Mouse (Mus musculus): Measurements from ENCODE around the gene Mical3. TPM values are rescaled to one million over a fixed set of nuclear protein-coding genes. Genes with fewer than 3 reads are reported as not detected.

The Mical3 gene
- polyA plus RNA-seq, 1 experiment from 2014 or later: 28.1 TPM

- no peak for ATAC-seq (ENCODE audit: low read depth)
- Histone ChIP-seq H3K36me3 (no peaks in the 10 kb centered on the region), H3K4me1 (replicated peaks) (peaks cover 15% of the 10 kb centered on the region; the same call in 1 of the 2 replicates), H3K4me2 (no peak overlapping the region), H3K27ac (replicated peaks) (no peak overlapping the region), H3K27me3 (no peaks in the 10 kb centered on the region), H3K9me3 (no peaks in the 10 kb centered on the region), H3K9ac (no peak overlapping the region), H3K4me3 (no peak overlapping the region)
- WGBS: 84% methylated on average over 7 of the region's 7 CpGs
These were observed 57.5 kb downstream of the Mical3 start for GRCm38 (mm10) chr6:121073312-121073711.

DNA sequence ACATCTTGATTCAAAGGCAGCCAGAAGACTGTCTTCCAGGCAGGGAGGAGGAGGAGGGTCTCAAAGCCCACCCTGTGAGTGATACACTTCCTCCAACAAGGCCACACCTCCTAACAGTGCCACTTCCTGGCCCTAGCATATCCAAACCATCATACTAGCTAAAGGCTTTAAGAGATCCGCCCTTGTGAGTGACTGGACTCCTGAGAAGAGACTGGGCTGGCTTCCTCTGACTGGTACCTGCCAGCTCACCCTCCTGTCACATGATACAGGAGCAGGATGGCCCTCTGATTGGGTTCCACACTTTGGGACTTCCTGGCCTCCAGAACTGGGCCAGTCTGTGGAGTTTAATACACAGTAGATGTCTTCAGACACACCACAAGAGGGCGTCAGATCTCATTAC is 58.2 kb downstream of the Mical3 start:
- 71% methylated on average over 2 of the region's 2 CpGs for WGBS
- Histone ChIP-seq H3K4me2 (no peak overlapping the region), H3K36me3 (no peaks in the 10 kb centered on the region), H3K9ac (no peak overlapping the region), H3K27me3 (no peaks in the 10 kb centered on the region), H3K27ac (replicated peaks) (no peak overlapping the region), H3K9me3 (no peaks in the 10 kb centered on the region), H3K4me3 (no peak overlapping the region), H3K4me1 (replicated peaks) (peaks cover 21% of the 10 kb centered on the region)
- no peak for ATAC-seq (ENCODE audit: low read depth)

GRCm38 (mm10) chr6:121070584-121071230 is 60.1 kb downstream of the Mical3 start:
- 85% methylated on average over 9 of the region's 9 CpGs for WGBS
- Histone ChIP-seq H3K27me3 (no peaks in the 10 kb centered on the region), H3K4me2 (no peak overlapping the region)

GRCm38 (mm10) chr6:121069156-121069555 is 61.6 kb downstream of the Mical3 start:
- no peak overlapping the region for H3K9ac ChIP-seq
- H3K27ac ChIP-seq (replicated peaks): no peak overlapping the region
- H3K9me3 ChIP-seq: no peaks in the 10 kb centered on the region
- no peaks in the 10 kb centered on the region for H3K27me3 ChIP-seq
- H3K36me3 ChIP-seq: no peaks in the 10 kb centered on the region
- peaks cover 56% of the 10 kb centered on the region for H3K4me1 ChIP-seq (replicated peaks)
- H3K4me3 ChIP-seq: no peak overlapping the region
- ATAC-seq (ENCODE audit: low read depth): no peak
- WGBS: 80% methylated on average over 8 of the region's 8 CpGs
- H3K4me2 ChIP-seq: no peak overlapping the region

More at GRCm38 (mm10) chr6:121070584-121071230, 60.1 kb downstream of the Mical3 start:
- no peaks in the 10 kb centered on the region for H3K36me3 ChIP-seq
- H3K27ac ChIP-seq (replicated peaks): no peak overlapping the region
- H3K4me1 ChIP-seq (replicated peaks): peaks cover 40% of the 10 kb centered on the region
- H3K4me3 ChIP-seq: no peak overlapping the region
- no peaks in the 10 kb centered on the region for H3K9me3 ChIP-seq
- H3K9ac ChIP-seq: no peak overlapping the region
- ATAC-seq (ENCODE audit: low read depth): no peak

DNA sequence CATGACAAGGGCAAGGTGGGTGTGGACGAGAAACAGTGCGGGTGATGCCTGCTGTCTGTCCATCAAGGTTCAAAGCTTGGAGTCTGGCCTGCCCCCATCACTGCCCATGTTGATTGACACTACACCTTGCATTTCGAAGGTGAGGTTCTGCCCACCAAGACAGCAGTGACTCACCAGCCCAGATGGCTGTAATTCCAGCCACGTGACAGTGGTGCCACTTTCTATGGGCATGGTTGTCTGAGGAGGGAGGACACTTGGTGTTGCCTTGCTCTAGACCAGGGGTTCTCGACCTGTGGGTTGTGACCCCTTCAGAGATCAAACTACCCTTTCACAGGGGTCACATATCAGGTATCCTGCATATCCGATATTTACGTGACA is 62.7 kb downstream of the Mical3 start:
- Histone ChIP-seq H3K27ac (replicated peaks) (no peak overlapping the region), H3K9ac (no peak overlapping the region), H3K4me1 (replicated peaks) (peaks cover 63% of the 10 kb centered on the region), H3K4me2 (no peak overlapping the region), H3K36me3 (no peaks in the 10 kb centered on the region), H3K9me3 (no peaks in the 10 kb centered on the region), H3K27me3 (no peaks in the 10 kb centered on the region), H3K4me3 (no peak overlapping the region)
- 89% methylated on average over 7 of the region's 7 CpGs for WGBS
- no peak for ATAC-seq (ENCODE audit: low read depth)

DNA sequence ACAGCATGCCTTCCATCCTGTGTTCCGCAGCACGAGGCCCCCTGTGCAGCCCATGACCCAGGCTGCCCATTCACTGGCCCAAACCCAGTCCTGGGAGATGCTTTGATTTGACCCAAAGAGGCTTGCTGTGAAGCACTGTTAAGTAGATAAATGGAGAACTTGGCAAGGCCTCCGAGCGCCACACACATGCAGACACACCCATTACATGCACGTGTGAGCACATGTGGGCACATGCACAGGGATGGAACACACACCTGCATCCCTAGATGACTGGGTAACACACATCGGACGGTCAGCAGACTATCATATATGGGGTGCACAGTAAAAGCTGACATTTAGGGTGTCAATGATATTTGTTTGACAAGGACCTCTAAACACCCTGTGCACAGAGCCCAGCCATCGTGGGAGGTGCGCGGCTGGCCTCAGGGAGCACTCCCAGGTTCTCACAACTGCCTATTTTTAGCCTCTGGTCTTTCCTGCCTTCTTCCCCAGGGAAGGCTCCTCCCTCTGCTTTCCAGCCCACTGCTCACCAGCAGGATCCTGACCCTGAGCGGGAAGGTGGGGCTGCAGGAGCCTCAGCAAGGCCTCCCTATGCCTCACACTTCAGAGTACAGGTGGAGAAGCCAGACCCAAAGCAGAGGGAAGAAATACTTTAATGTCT is 63.2 kb downstream of the Mical3 start:
- peaks cover 64% of the 10 kb centered on the region for H3K4me1 ChIP-seq (replicated peaks)
- H3K9me3 ChIP-seq: no peaks in the 10 kb centered on the region
- H3K36me3 ChIP-seq: no peaks in the 10 kb centered on the region
- WGBS: 67% methylated on average over 11 of the region's 11 CpGs
- H3K4me3 ChIP-seq: no peak overlapping the region
- no peak overlapping the region for H3K27ac ChIP-seq (replicated peaks)
- H3K27me3 ChIP-seq: no peaks in the 10 kb centered on the region
- ATAC-seq (ENCODE audit: low read depth): no peak
- H3K9ac ChIP-seq: no peak overlapping the region
- H3K4me2 ChIP-seq: no peak overlapping the region

GRCm38 (mm10) chr6:121066761-121067160 is 64.0 kb downstream of the Mical3 start:
- Histone ChIP-seq H3K4me1 (replicated peaks) (peaks cover 68% of the 10 kb centered on the region), H3K27ac (replicated peaks) (0 out of 2 replicates have a peak overlapping the region, but pooled peaks have one; percentile 96), H3K4me3 (no peak overlapping the region), H3K9me3 (no peaks in the 10 kb centered on the region), H3K27me3 (no peaks in the 10 kb centered on the region), H3K9ac (no peak overlapping the region), H3K4me2 (no peak overlapping the region), H3K36me3 (no peaks in the 10 kb centered on the region)
- 41% methylated on average over 6 of the region's 6 CpGs for WGBS
- ATAC-seq (ENCODE audit: low read depth): no peak

GRCm38 (mm10) chr6:121064356-121065015 is 66.3 kb downstream of the Mical3 start:
- H3K4me2 ChIP-seq: peak overlapping the region; percentile 50
- H3K27ac ChIP-seq (replicated peaks): peak overlapping the region; percentile 96
- H3K36me3 ChIP-seq: no peaks in the 10 kb centered on the region
- WGBS: 31% methylated on average over 17 of the region's 17 CpGs
- peak overlapping the region; percentile 28 for H3K4me3 ChIP-seq
- no peaks in the 10 kb centered on the region for H3K9me3 ChIP-seq
- H3K4me1 ChIP-seq (replicated peaks): peaks cover 65% of the 10 kb centered on the region
- peak; percentile 89 for ATAC-seq (ENCODE audit: low read depth)
- peak overlapping the region; percentile 78 for H3K9ac ChIP-seq
- no peaks in the 10 kb centered on the region for H3K27me3 ChIP-seq

GRCm38 (mm10) chr6:121063771-121064170 is 67.0 kb downstream of the Mical3 start:
- WGBS: 88% methylated on average over 8 of the region's 8 CpGs
- Histone ChIP-seq H3K4me2 (no peak overlapping the region), H3K9me3 (no peaks in the 10 kb centered on the region), H3K4me3 (no peak overlapping the region), H3K36me3 (no peaks in the 10 kb centered on the region), H3K27me3 (no peaks in the 10 kb centered on the region), H3K27ac (replicated peaks) (peak overlapping the region; percentile 96), H3K4me1 (replicated peaks) (peaks cover 58% of the 10 kb centered on the region), H3K9ac (peak overlapping the region; percentile 78)
- no peak for ATAC-seq (ENCODE audit: low read depth)

DNA sequence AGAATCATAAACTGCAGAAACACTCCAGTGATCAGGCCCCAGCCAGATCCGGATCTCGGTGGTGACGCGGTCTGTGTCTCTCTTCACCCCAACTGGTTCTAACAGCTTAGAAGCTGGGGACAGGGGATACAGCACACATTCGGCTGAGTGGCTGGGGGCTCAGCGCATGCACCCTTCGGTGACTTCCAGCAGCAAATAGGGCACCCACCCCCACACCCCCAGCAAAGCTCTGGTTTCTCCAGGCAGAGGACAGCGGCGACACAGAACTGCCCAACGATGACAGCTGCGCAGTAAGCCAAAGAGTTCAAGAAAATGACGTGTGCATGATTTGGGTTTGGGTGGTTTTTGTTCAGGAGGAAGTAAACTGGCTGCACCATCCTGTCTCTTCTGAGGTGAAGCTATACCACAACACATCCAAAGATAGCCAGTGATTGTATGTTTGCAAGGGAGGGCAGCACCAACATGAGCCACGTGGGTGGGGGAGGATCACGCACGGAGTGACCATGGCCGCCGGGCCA is 67.8 kb downstream of the Mical3 start:
- no peaks in the 10 kb centered on the region for H3K9me3 ChIP-seq
- peaks cover 50% of the 10 kb centered on the region for H3K4me1 ChIP-seq (replicated peaks)
- H3K36me3 ChIP-seq: no peaks in the 10 kb centered on the region
- 94% methylated on average over 17 of the region's 17 CpGs for WGBS
- H3K9ac ChIP-seq: no peak overlapping the region
- no peak overlapping the region for H3K4me2 ChIP-seq
- no peak for ATAC-seq (ENCODE audit: low read depth)
- no peak overlapping the region for H3K4me3 ChIP-seq
- H3K27me3 ChIP-seq: no peaks in the 10 kb centered on the region
- peak overlapping the region; percentile 96; the same call in 1 of the 2 replicates for H3K27ac ChIP-seq (replicated peaks)

DNA sequence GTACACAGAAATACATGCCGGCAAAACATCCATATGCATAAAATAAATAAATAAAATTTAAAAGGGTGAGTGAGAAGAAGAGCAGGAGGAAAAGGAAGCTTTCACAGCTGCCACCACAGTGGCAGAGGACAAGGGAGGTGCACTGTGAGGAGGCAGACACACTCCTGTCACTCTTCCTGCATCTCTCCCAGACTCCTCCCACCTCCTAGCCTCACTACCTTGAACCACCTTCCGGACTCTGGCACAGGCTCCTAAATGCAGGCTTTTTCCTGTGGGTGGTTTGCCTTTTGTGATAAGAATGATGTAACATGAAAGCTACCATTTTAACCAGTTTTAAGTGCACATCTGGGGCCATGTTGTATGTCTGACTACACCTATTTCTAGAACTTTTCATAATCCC is 72.8 kb downstream of the Mical3 start:
- no peak for ATAC-seq (ENCODE audit: low read depth)
- no peaks in the 10 kb centered on the region for H3K36me3 ChIP-seq
- H3K4me3 ChIP-seq: no peak overlapping the region
- H3K4me1 ChIP-seq (replicated peaks): peaks cover 15% of the 10 kb centered on the region; the same call in 1 of the 2 replicates
- no peaks in the 10 kb centered on the region for H3K27me3 ChIP-seq
- no peak overlapping the region for H3K4me2 ChIP-seq
- WGBS: 88% methylated on average over 2 of the region's 2 CpGs
- no peak overlapping the region for H3K27ac ChIP-seq (replicated peaks)
- no peak overlapping the region for H3K9ac ChIP-seq
- H3K9me3 ChIP-seq: no peaks in the 10 kb centered on the region
